Mouse (Mus musculus) liver, embryonic 11.5 days (tissue): ENCODE measurements around the gene Haus8. TPM values are rescaled to one million over a fixed set of nuclear protein-coding genes. Genes with fewer than 3 reads are reported as not detected.

Experiments
- ATAC-seq: fragments of 200-750 bp; cut with Nextera tagmentation; replicated peaks from 2 replicates; pipeline ENCODE4 v1.8.0; 2017; ENCODE audit warnings: moderate number of reproducible peaks, mild to moderate bottlenecking, moderate TSS enrichment, moderate library complexity; ENCODE audit not compliant: low FRiP score
- DNase-seq: peaks from one replicate; pipeline ENCODE4 v3.0.0-alpha.2; 2017; ENCODE audit warnings: low spot score
- H3K27ac ChIP-seq: fragments of 300-500 bp; sonication (generic); 2 replicates; pipeline ENCODE4 v1.5.1; 2014; ENCODE audit warnings: mild to moderate bottlenecking, low read depth, low read length, control low read depth
- H3K27me3 ChIP-seq: fragments of 300-500 bp; sonication (generic); replicated peaks from 2 replicates; pipeline ENCODE4 v1.6.1; 2014; ENCODE audit warnings: low read length, mixed read lengths; ENCODE audit not compliant: control insufficient read depth, insufficient read depth
- H3K36me3 ChIP-seq: fragments of 300-500 bp; sonication (generic); 2 replicates; pipeline ENCODE4 v1.6.1; 2014; ENCODE audit warnings: mild to moderate bottlenecking, low read length, moderate library complexity, mixed read lengths; ENCODE audit not compliant: control insufficient read depth, insufficient read depth
- H3K4me1 ChIP-seq: fragments of 300-500 bp; sonication (generic); replicated peaks from 2 replicates; pipeline ENCODE4 v1.6.1; 2014; ENCODE audit warnings: low read length, mixed read lengths; ENCODE audit not compliant: control insufficient read depth, insufficient read depth
- H3K4me2 ChIP-seq: fragments of 300-500 bp; sonication (generic); 2 replicates; pipeline ENCODE4 v1.6.1; 2014; ENCODE audit warnings: mild to moderate bottlenecking, control low read depth, moderate library complexity
- H3K4me3 ChIP-seq: fragments of 300-500 bp; sonication (generic); 2 replicates; pipeline ENCODE4 v1.5.1; 2014; ENCODE audit warnings: low read depth, low read length, control low read depth
- H3K9ac ChIP-seq: fragments of 300-500 bp; sonication (generic); 2 replicates; pipeline ENCODE4 v1.6.1; 2014; ENCODE audit warnings: low read depth, low read length, control low read depth
- H3K9me3 ChIP-seq: fragments of 300-500 bp; sonication (generic); 2 replicates; pipeline ENCODE4 v1.6.1; 2016; ENCODE audit warnings: low read length, inconsistent platforms, mixed read lengths; ENCODE audit not compliant: control insufficient read depth
- WGBS: fragments of 180-500 bp; shearing (Covaris S2); extraction: QIAGEN DNeasy Blood & Tissue Kit; methylation state at CpG from one replicate; pipeline ENCODE4 v1.1.7; 2014; 5-methylcytosine and 5-hydroxymethylcytosine counted together
- polyA plus RNA-seq: library from polyadenylated mRNA; unstranded; fragments of >200 nt; fragmentation: Nextera tagmentation; extraction: Ambion mirVana; gene quantifications from 2 replicates; pipeline ENCODE4 v1.2.1, GENCODE M21; 2014

Gene Haus8
- polyA plus RNA-seq, 1 experiment from 2014 or later, result 77.0 TPM

GRCm38 (mm10) chr8:71307913-71308312, 35.2 kb upstream of the Haus8 start:
- no peak overlapping the region for H3K27ac ChIP-seq
- ATAC-seq (no peak), DNase-seq (no peak)
- H3K36me3 ChIP-seq, result peaks cover 6% of the 10 kb centered on the region
- H3K9me3 ChIP-seq, result no peaks in the 10 kb centered on the region
- 79% methylated on average over 4 of the region's 4 CpGs for WGBS
- H3K9ac ChIP-seq, result no peak overlapping the region
- H3K4me3 ChIP-seq, result no peak overlapping the region
- H3K4me2 ChIP-seq, result no peak overlapping the region
- no peaks in the 10 kb centered on the region for H3K27me3 ChIP-seq
- peaks cover 11% of the 10 kb centered on the region; the same call in 1 of the 2 replicates for H3K4me1 ChIP-seq

GRCm38 (mm10) chr8:71307371-71307770, 34.6 kb upstream of the Haus8 start:
- Histone ChIP-seq H3K4me1 (peaks cover 5% of the 10 kb centered on the region; the same call in 1 of the 2 replicates), H3K9ac (no peak overlapping the region), H3K4me3 (no peak overlapping the region), H3K27me3 (no peaks in the 10 kb centered on the region), H3K9me3 (no peaks in the 10 kb centered on the region), H3K4me2 (no peak overlapping the region), H3K27ac (no peak overlapping the region), H3K36me3 (peaks cover 8% of the 10 kb centered on the region)
- no peak for DNase-seq
- 54% methylated on average over 1 of the region's 1 CpGs for WGBS
- ATAC-seq, result no peak

GRCm38 (mm10) chr8:71305988-71306387, 33.3 kb upstream of the Haus8 start:
- H3K9me3 ChIP-seq, result no peaks in the 10 kb centered on the region
- no peak overlapping the region for H3K27ac ChIP-seq
- no peak overlapping the region for H3K9ac ChIP-seq
- ATAC-seq, result no peak
- no peaks in the 10 kb centered on the region for H3K27me3 ChIP-seq
- no peak for DNase-seq
- WGBS, result 73% methylated on average over 1 of the region's 1 CpGs
- no peak overlapping the region for H3K4me2 ChIP-seq
- 0 out of 2 replicates have a peak, but pooled peaks cover 3% of the 10 kb centered on the region for H3K4me1 ChIP-seq
- no peak overlapping the region for H3K4me3 ChIP-seq
- H3K36me3 ChIP-seq, result peaks cover 13% of the 10 kb centered on the region

- Histone ChIP-seq H3K4me3 (no peak overlapping the region), H3K9me3 (no peaks in the 10 kb centered on the region), H3K27me3 (no peaks in the 10 kb centered on the region), H3K9ac (no peak overlapping the region), H3K4me1 (0 out of 2 replicates have a peak, but pooled peaks cover 3% of the 10 kb centered on the region), H3K27ac (no peak overlapping the region), H3K4me2 (no peak overlapping the region), H3K36me3 (peaks cover 13% of the 10 kb centered on the region)
- ATAC-seq (no peak), DNase-seq (no peak)
- WGBS, result 86% methylated on average over 1 of the region's 1 CpGs
These were observed 30.9 kb upstream of the Haus8 start for GRCm38 (mm10) chr8:71303632-71304031.

DNA sequence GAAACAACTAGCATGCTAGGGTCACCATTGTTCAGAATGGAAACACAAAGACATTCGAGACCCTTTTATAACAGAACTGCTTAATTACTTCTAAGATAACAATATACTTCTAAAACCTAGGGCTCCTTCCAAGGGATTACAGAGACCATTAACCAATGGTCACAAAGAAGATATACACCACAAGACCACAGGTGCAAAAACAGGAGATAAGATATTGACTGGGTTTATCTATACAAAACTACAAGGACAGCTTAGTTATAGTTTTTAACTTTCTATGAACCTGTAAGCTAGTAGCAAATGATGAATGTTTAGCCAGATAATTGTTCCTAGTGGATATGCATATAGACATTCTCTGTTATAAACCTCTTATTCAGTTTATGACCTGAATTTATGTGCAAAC, 30.1 kb upstream of the Haus8 start:
- Histone ChIP-seq H3K9me3 (no peaks in the 10 kb centered on the region), H3K9ac (no peak overlapping the region), H3K27ac (no peak overlapping the region), H3K4me1 (no peaks in the 10 kb centered on the region), H3K4me3 (no peak overlapping the region), H3K4me2 (no peak overlapping the region), H3K36me3 (peaks cover 13% of the 10 kb centered on the region), H3K27me3 (no peaks in the 10 kb centered on the region)
- 98% methylated on average over 1 of the region's 1 CpGs for WGBS
- DNase-seq, result no peak
- ATAC-seq, result no peak

DNA sequence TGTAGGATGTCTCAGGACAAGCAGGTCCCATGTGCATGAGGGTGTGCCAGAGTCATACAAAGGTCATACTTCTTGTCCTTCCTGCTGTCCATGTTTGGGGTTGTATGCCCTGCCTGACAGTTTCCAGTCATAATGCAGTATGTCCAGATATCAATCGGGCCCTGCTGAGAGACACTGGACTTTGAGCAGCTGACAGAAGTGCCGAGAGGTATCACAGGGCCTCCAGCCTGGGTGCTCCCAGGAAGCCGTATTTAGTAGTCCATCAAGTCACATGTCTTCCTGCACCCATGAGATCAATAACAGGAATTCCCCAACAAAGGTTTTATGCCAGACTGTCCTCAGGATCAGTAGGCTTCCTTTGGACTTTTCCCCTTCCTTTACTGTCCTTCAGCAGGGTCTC, 27.0 kb upstream of the Haus8 start:
- no peaks in the 10 kb centered on the region for H3K27me3 ChIP-seq
- no peak overlapping the region for H3K27ac ChIP-seq
- DNase-seq (no peak), ATAC-seq (no peak)
- H3K36me3 ChIP-seq, result peaks cover 11% of the 10 kb centered on the region; the same call in 1 of the 2 replicates
- H3K4me1 ChIP-seq, result no peaks in the 10 kb centered on the region
- 85% methylated on average over 3 of the region's 3 CpGs for WGBS
- H3K4me2 ChIP-seq, result no peak overlapping the region
- H3K4me3 ChIP-seq, result no peak overlapping the region
- H3K9me3 ChIP-seq, result no peaks in the 10 kb centered on the region
- no peak overlapping the region for H3K9ac ChIP-seq

DNA sequence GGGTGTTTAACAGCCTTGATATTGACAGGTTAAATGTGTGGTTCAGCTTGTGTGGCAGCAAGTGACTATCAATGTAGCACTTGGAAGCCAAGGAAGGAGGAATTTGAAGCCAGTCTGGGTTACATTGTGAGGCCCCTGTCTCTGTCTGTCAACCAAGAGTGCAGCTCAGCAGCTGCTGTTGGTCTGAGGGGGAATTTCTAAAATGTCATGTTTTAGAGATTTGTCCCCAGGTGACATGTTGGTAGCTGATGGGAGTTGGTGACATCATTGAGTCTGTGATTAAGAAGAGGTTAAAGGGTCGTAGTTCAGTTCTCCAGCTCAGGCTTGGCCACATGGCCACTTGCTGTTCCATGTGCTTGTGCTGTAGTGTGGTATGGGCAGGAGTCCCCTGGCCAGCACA, 24.7 kb upstream of the Haus8 start:
- H3K9ac ChIP-seq, result no peak overlapping the region
- no peaks in the 10 kb centered on the region for H3K4me1 ChIP-seq
- peaks cover 5% of the 10 kb centered on the region; the same call in 1 of the 2 replicates for H3K36me3 ChIP-seq
- H3K27me3 ChIP-seq, result no peaks in the 10 kb centered on the region
- DNase-seq (no peak), ATAC-seq (no peak)
- no peak overlapping the region for H3K4me2 ChIP-seq
- no peaks in the 10 kb centered on the region for H3K9me3 ChIP-seq
- 90% methylated on average over 1 of the region's 1 CpGs for WGBS
- no peak overlapping the region for H3K27ac ChIP-seq
- H3K4me3 ChIP-seq, result no peak overlapping the region

DNA sequence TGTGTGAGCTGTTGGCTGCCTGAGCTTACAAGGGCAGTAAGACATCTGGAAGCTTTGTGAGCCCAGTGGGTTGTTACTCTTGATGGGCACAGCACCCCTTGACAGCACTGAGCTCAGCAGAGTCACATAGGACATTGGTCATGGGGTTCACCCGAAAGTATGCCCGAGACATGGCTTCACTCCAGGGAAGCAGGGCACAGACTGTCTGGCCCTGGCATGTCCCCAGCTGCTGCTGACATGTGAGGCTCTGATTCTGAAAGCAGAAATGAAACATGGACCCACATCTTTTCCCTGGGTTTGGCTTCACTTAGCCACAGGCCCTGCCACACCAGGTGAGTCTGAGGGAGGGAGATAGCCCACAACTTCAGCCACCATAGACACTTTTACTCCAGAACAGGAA, 24.1 kb upstream of the Haus8 start:
- WGBS, result 88% methylated on average over 2 of the region's 2 CpGs
- H3K9me3 ChIP-seq, result no peaks in the 10 kb centered on the region
- ATAC-seq, result no peak
- no peak overlapping the region for H3K4me2 ChIP-seq
- H3K36me3 ChIP-seq, result no peaks in the 10 kb centered on the region
- no peak overlapping the region for H3K4me3 ChIP-seq
- DNase-seq, result no peak
- H3K27ac ChIP-seq, result no peak overlapping the region
- H3K9ac ChIP-seq, result no peak overlapping the region
- no peaks in the 10 kb centered on the region for H3K27me3 ChIP-seq
- H3K4me1 ChIP-seq, result no peaks in the 10 kb centered on the region

- Histone ChIP-seq H3K4me3 (no peak overlapping the region), H3K9ac (no peak overlapping the region), H3K4me1 (no peaks in the 10 kb centered on the region), H3K27ac (no peak overlapping the region), H3K27me3 (no peaks in the 10 kb centered on the region), H3K4me2 (no peak overlapping the region), H3K36me3 (peaks cover 2% of the 10 kb centered on the region), H3K9me3 (no peaks in the 10 kb centered on the region)
- WGBS, result 65% methylated on average over 2 of the region's 2 CpGs
- ATAC-seq (no peak), DNase-seq (no peak)
These were observed 23.5 kb upstream of the Haus8 start for GRCm38 (mm10) chr8:71296188-71296621.
